Mouse (Mus musculus) small intestine, adult 2 months (tissue): ENCODE data around the gene Snd1. TPM values are rescaled to one million over a fixed set of nuclear protein-coding genes. Genes with fewer than 3 reads are reported as not detected.

Source experiments
- H3K27ac ChIP-seq: fragments of 200-500 bp; 2 replicates; pipeline ENCODE4 v1.5.1; 2012; ENCODE audit warnings: low read depth, low read length, control low read depth, inconsistent platforms; ENCODE audit not compliant: insufficient read depth
- H3K27me3 ChIP-seq: fragments of 200-500 bp; 2 replicates; pipeline ENCODE4 v1.6.1; 2012; ENCODE audit warnings: mild to moderate bottlenecking, moderate library complexity, low read length, inconsistent platforms; ENCODE audit not compliant: control insufficient read depth, insufficient read depth
- H3K36me3 ChIP-seq: fragments of 200-500 bp; 2 replicates; pipeline ENCODE4 v1.6.1; 2012; ENCODE audit warnings: mild to moderate bottlenecking, low read length, control low read depth, inconsistent platforms; ENCODE audit not compliant: control insufficient read depth, insufficient read depth
- H3K4me1 ChIP-seq: fragments of 200-500 bp; 2 replicates; pipeline ENCODE4 v1.6.1; 2012; ENCODE audit warnings: low read length, inconsistent platforms, mixed read lengths; ENCODE audit not compliant: control insufficient read depth, insufficient read depth, insufficient read length
- H3K4me3 ChIP-seq: fragments of 200-500 bp; 2 replicates; pipeline ENCODE4 v1.5.1; 2012; ENCODE audit warnings: low read depth, mild to moderate bottlenecking, control low read depth, inconsistent platforms, low read length, moderate library complexity
- CTCF ChIP-seq: fragments of 200-500 bp; IDR thresholded peaks from 2 replicates; pipeline ENCODE4 v1.5.1; 2012; ENCODE audit warnings: low read depth, mild to moderate bottlenecking, control low read depth, inconsistent platforms, low read length, moderate library complexity, mixed read lengths; ENCODE audit not compliant: insufficient replicate concordance, insufficient read length; ENCODE audit errors: extremely low read depth
- POLR2A ChIP-seq: fragments of 200-500 bp; IDR thresholded peaks from 2 replicates; pipeline ENCODE4 v1.6.1; 2012; ENCODE audit warnings: low read depth, mild to moderate bottlenecking, control low read depth, inconsistent platforms, low read length, moderate library complexity
- WGBS: fragments of 180-500 bp; shearing (Covaris S2); methylation state at CpG from one replicate; pipeline ENCODE4 v1.1.7; 2018; 5-methylcytosine and 5-hydroxymethylcytosine counted together
- polyA plus RNA-seq: library from polyadenylated mRNA; depleted of rRNA; stranded (reverse); fragments of >200 nt; gene quantifications from 2 replicates; pipeline ENCODE4 v1.2.3, GENCODE M21; 2012

Snd1 gene
- polyA plus RNA-seq, 1 experiment = 77.7 TPM

GRCm38 (mm10) chr6:28756306-28757018 is 281.5 kb downstream of the Snd1 start:
- Histone ChIP-seq H3K27me3 (no peaks in the 10 kb centered on the region), H3K27ac (no peak overlapping the region), H3K36me3 (peaks cover 4% of the 10 kb centered on the region), H3K4me1 (peaks cover 5% of the 10 kb centered on the region; the same call in 1 of the 2 replicates), H3K4me3 (no peak overlapping the region)
- 78% methylated on average over 10 of the region's 10 CpGs for WGBS
- TF ChIP-seq POLR2A = no peak
- no peak for TF ChIP-seq CTCF

GRCm38 (mm10) chr6:28758293-28758692 is 283.4 kb downstream of the Snd1 start:
- Histone ChIP-seq H3K36me3 (peaks cover 1% of the 10 kb centered on the region; the same call in 1 of the 2 replicates), H3K4me1 (peaks cover 5% of the 10 kb centered on the region; the same call in 1 of the 2 replicates), H3K4me3 (no peak overlapping the region), H3K27me3 (no peaks in the 10 kb centered on the region), H3K27ac (peak overlapping the region; percentile 67; the same call in 1 of the 2 replicates)
- TF ChIP-seq POLR2A (no peak), CTCF (no peak)
- 43% methylated on average over 4 of the region's 4 CpGs for WGBS

- Histone ChIP-seq H3K4me3 (no peak overlapping the region), H3K4me1 (peaks cover 5% of the 10 kb centered on the region; the same call in 1 of the 2 replicates), H3K27ac (no peak overlapping the region), H3K27me3 (no peaks in the 10 kb centered on the region), H3K36me3 (peaks cover 3% of the 10 kb centered on the region; the same call in 1 of the 2 replicates)
- TF ChIP-seq POLR2A (no peak), CTCF (no peak)
- 79% methylated on average over 3 of the region's 3 CpGs for WGBS
Observed at GRCm38 (mm10) chr6:28761728-28762127, 286.8 kb downstream of the Snd1 start.

- Histone ChIP-seq H3K4me1 (peaks cover 5% of the 10 kb centered on the region; the same call in 1 of the 2 replicates), H3K27ac (no peak overlapping the region), H3K27me3 (no peaks in the 10 kb centered on the region), H3K36me3 (peaks cover 3% of the 10 kb centered on the region; the same call in 1 of the 2 replicates), H3K4me3 (no peak overlapping the region)
- no peak for TF ChIP-seq POLR2A
- no peak for TF ChIP-seq CTCF
- WGBS = 73% methylated on average over 5 of the region's 5 CpGs
Observed at GRCm38 (mm10) chr6:28762132-28762775, 287.3 kb downstream of the Snd1 start.

GRCm38 (mm10) chr6:28766622-28767021 is 291.7 kb downstream of the Snd1 start:
- no peak for TF ChIP-seq CTCF
- TF ChIP-seq POLR2A = no peak
- no peak overlapping the region for H3K4me3 ChIP-seq
- H3K27ac ChIP-seq = no peak overlapping the region
- no peaks in the 10 kb centered on the region for H3K27me3 ChIP-seq
- WGBS = 37% methylated on average over 3 of the region's 3 CpGs
- H3K36me3 ChIP-seq = peaks cover 3% of the 10 kb centered on the region; the same call in 1 of the 2 replicates
- no peaks in the 10 kb centered on the region for H3K4me1 ChIP-seq

- Histone ChIP-seq H3K36me3 (peaks cover 3% of the 10 kb centered on the region; the same call in 1 of the 2 replicates), H3K4me3 (no peak overlapping the region), H3K4me1 (no peaks in the 10 kb centered on the region), H3K27me3 (no peaks in the 10 kb centered on the region), H3K27ac (no peak overlapping the region)
- no peak for TF ChIP-seq POLR2A
- TF ChIP-seq CTCF = no peak
- 90% methylated on average over 6 of the region's 6 CpGs for WGBS
Observed at GRCm38 (mm10) chr6:28767891-28768481, 293.0 kb downstream of the Snd1 start.

- no peaks in the 10 kb centered on the region for H3K4me1 ChIP-seq
- TF ChIP-seq POLR2A = no peak
- no peak for TF ChIP-seq CTCF
- 69% methylated on average over 2 of the region's 2 CpGs for WGBS
- H3K4me3 ChIP-seq = no peak overlapping the region
- H3K27me3 ChIP-seq = no peaks in the 10 kb centered on the region
- 0 out of 2 replicates have a peak, but pooled peaks cover 2% of the 10 kb centered on the region for H3K36me3 ChIP-seq
- no peak overlapping the region for H3K27ac ChIP-seq
Observed at GRCm38 (mm10) chr6:28771331-28771730, 296.4 kb downstream of the Snd1 start.
